Mouse (Mus musculus) stomach, postnatal 0 days (tissue): Measurements from ENCODE around the gene Sf3a2.

Source experiments
- CTCF ChIP-seq: IDR thresholded peaks from 2 replicates; pipeline ENCODE4 v1.5.1; 2016; ENCODE audit warnings: antibody characterized with exemption, low read depth, mild to moderate bottlenecking, moderate library complexity
- EP300 ChIP-seq: optimal IDR thresholded peaks from 2 replicates; pipeline ENCODE3; 2016; ENCODE audit warnings: antibody characterized with exemption

GRCm38 (mm10) chr10:80841685-80842084 lies 43.7 kb downstream of the Sf3a2 start:
- no peak for TF ChIP-seq CTCF
- TF ChIP-seq EP300, result no peak
